Mouse (Mus musculus) hindbrain, embryonic 12.5 days (tissue): ENCODE measurements at regions not wholly inside any gene's neighbourhood (a gene's known extent, or its start where the extent isn't known, plus 50 kb on each side); places are given as distances from the start of the nearest gene placed in this dataset.
"Not testable (repeated sequence)": the region's sequence is repeated elsewhere in the genome, so short reads cannot be mapped to it uniquely, and the experiment has no call there.

Experiments used
- ATAC-seq: fragments of 200-750 bp; cut with Nextera tagmentation; 2 replicates; pipeline ENCODE4 v1.8.0; 2017; ENCODE audit warnings: moderate TSS enrichment; ENCODE audit not compliant: low FRiP score
- H3K27ac ChIP-seq: fragments of 300-500 bp; sonication (generic); 2 replicates; pipeline ENCODE4 v1.5.1; 2016; ENCODE audit warnings: mild to moderate bottlenecking
- H3K27me3 ChIP-seq: fragments of 300-500 bp; sonication (generic); 2 replicates; pipeline ENCODE4 v1.6.1; 2016; ENCODE audit warnings: mild to moderate bottlenecking
- H3K36me3 ChIP-seq: fragments of 300-500 bp; sonication (generic); 2 replicates; pipeline ENCODE4 v1.6.1; 2016; ENCODE audit warnings: mild to moderate bottlenecking
- H3K4me1 ChIP-seq: fragments of 300-500 bp; sonication (generic); 2 replicates; pipeline ENCODE4 v1.6.1; 2016
- H3K4me2 ChIP-seq: fragments of 300-500 bp; sonication (generic); replicated peaks from 2 replicates; pipeline ENCODE4 v1.6.1; 2016; ENCODE audit warnings: mild to moderate bottlenecking
- H3K4me3 ChIP-seq: fragments of 300-500 bp; sonication (generic); 2 replicates; pipeline ENCODE4 v1.5.1; 2016; ENCODE audit warnings: mild to moderate bottlenecking
- H3K9ac ChIP-seq: fragments of 300-500 bp; sonication (generic); 2 replicates; pipeline ENCODE4 v1.6.1; 2016; ENCODE audit warnings: mild to moderate bottlenecking, moderate library complexity
- H3K9me3 ChIP-seq: fragments of 300-500 bp; sonication (generic); replicated peaks from 2 replicates; pipeline ENCODE4 v1.6.1; 2016; ENCODE audit warnings: mild to moderate bottlenecking
- WGBS: fragments of 180-500 bp; shearing (Covaris S2); methylation state at CpG from one replicate; pipeline ENCODE4 v1.1.7; 2016; 5-methylcytosine and 5-hydroxymethylcytosine counted together

GRCm38 (mm10) chr12:95394991-95395530 is 297.0 kb upstream of the Flrt2 start:
- H3K27me3 ChIP-seq: no peaks in the 10 kb centered on the region
- 57% methylated on average over 2 of the region's 2 CpGs for WGBS
- H3K4me1 ChIP-seq: peaks cover 6% of the 10 kb centered on the region; the same call in 1 of the 2 replicates
- no peaks in the 10 kb centered on the region for H3K9me3 ChIP-seq
- no peak overlapping the region for H3K9ac ChIP-seq
- ATAC-seq: no peak
- no peak overlapping the region for H3K27ac ChIP-seq
- H3K4me3 ChIP-seq: no peak overlapping the region
- no peaks in the 10 kb centered on the region for H3K36me3 ChIP-seq
- no peak overlapping the region for H3K4me2 ChIP-seq

- Histone ChIP-seq H3K36me3 (no peaks in the 10 kb centered on the region), H3K27me3 (no peaks in the 10 kb centered on the region), H3K9ac (no peak overlapping the region), H3K27ac (no peak overlapping the region), H3K9me3 (no peaks in the 10 kb centered on the region), H3K4me2 (no peak overlapping the region), H3K4me1 (no peaks in the 10 kb centered on the region), H3K4me3 (no peak overlapping the region)
- no peak for ATAC-seq
- WGBS: 86% methylated on average over 3 of the region's 3 CpGs
Measured at GRCm38 (mm10) chr12:95420861-95421260, 271.2 kb upstream of the Flrt2 start.

GRCm38 (mm10) chr12:95424739-95425138 is 267.3 kb upstream of the Flrt2 start:
- H3K36me3 ChIP-seq: no peaks in the 10 kb centered on the region
- ATAC-seq: no peak
- no peak overlapping the region for H3K9ac ChIP-seq
- no peaks in the 10 kb centered on the region for H3K4me1 ChIP-seq
- H3K4me3 ChIP-seq: no peak overlapping the region
- no peak overlapping the region for H3K27ac ChIP-seq
- WGBS: 89% methylated on average over 2 of the region's 2 CpGs
- no peaks in the 10 kb centered on the region for H3K9me3 ChIP-seq
- H3K4me2 ChIP-seq: no peak overlapping the region
- no peaks in the 10 kb centered on the region for H3K27me3 ChIP-seq

DNA sequence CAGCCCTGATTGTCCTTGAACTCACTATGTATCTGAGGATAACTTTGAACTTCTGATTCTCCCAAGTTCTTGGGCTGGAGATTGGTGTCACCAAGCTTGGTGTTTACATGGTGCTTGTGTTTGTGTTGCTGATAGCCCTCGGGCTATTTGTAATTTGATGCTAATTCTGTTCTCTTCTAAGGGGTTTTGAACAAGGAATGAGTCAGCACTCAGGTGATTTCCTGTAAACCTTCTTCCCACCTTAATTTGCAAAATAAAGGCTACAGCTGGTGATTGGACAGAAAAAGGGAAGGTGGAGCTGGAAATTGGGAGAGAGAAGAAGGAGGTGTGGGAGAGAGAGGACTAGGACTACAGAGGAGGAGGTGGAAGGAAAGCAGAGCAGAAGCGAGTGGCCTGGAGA is 254.8 kb upstream of the Flrt2 start:
- Histone ChIP-seq H3K4me2 (no peak overlapping the region), H3K4me3 (no peak overlapping the region), H3K27me3 (no peaks in the 10 kb centered on the region), H3K9ac (no peak overlapping the region), H3K36me3 (no peaks in the 10 kb centered on the region), H3K9me3 (no peaks in the 10 kb centered on the region), H3K27ac (no peak overlapping the region), H3K4me1 (no peaks in the 10 kb centered on the region)
- ATAC-seq: no peak
- WGBS: 78% methylated on average over 2 of the region's 2 CpGs

GRCm38 (mm10) chr12:95457480-95457879 is 234.5 kb upstream of the Flrt2 start:
- H3K4me1 ChIP-seq: no peaks in the 10 kb centered on the region
- no peak for ATAC-seq
- no peaks in the 10 kb centered on the region for H3K9me3 ChIP-seq
- no peak overlapping the region for H3K27ac ChIP-seq
- no peaks in the 10 kb centered on the region for H3K36me3 ChIP-seq
- WGBS: 94% methylated on average over 4 of the region's 4 CpGs
- no peak overlapping the region for H3K9ac ChIP-seq
- no peak overlapping the region for H3K4me3 ChIP-seq
- H3K4me2 ChIP-seq: no peak overlapping the region
- H3K27me3 ChIP-seq: no peaks in the 10 kb centered on the region

- no peaks in the 10 kb centered on the region for H3K9me3 ChIP-seq
- ATAC-seq: no peak
- H3K9ac ChIP-seq: no peak overlapping the region
- H3K27ac ChIP-seq: no peak overlapping the region
- WGBS: 51% methylated on average over 12 of the region's 12 CpGs
- H3K4me1 ChIP-seq: peaks cover 4% of the 10 kb centered on the region; the same call in 1 of the 2 replicates
- no peak overlapping the region; the same call in 1 of the 2 replicates for H3K4me2 ChIP-seq
- H3K4me3 ChIP-seq: no peak overlapping the region
- H3K27me3 ChIP-seq: no peaks in the 10 kb centered on the region
- H3K36me3 ChIP-seq: no peaks in the 10 kb centered on the region
Measured at GRCm38 (mm10) chr12:95466502-95467490, 225.2 kb upstream of the Flrt2 start.

DNA sequence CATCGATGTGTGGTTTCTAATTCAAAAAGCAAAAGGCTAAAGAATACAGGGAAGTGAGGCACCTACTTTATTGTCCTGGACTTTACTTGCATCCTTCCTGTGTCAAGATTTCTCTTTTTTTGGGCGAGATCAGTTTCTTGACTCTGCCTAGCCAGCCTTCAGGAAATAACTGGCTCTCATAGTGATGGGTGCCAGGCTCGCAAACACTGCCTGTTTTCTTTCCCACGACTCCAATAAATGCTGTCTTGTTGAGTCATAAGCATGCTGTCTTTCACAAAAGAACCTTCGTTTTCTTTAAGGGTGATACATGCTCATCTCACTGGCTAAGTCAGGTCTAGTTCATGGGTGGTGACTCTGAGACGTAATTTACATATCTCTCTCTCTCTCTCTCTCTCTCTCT is 222.1 kb upstream of the Flrt2 start:
- Histone ChIP-seq H3K4me2 (no peak overlapping the region), H3K4me3 (no peak overlapping the region), H3K4me1 (peaks cover 4% of the 10 kb centered on the region; the same call in 1 of the 2 replicates), H3K27ac (no peak overlapping the region), H3K36me3 (no peaks in the 10 kb centered on the region), H3K9ac (no peak overlapping the region), H3K9me3 (no peaks in the 10 kb centered on the region), H3K27me3 (no peaks in the 10 kb centered on the region)
- WGBS: 78% methylated on average over 6 of the region's 6 CpGs
- ATAC-seq: no peak

- H3K27ac ChIP-seq: no peak overlapping the region
- H3K4me3 ChIP-seq: no peak overlapping the region
- no peaks in the 10 kb centered on the region for H3K9me3 ChIP-seq
- no peak overlapping the region for H3K4me2 ChIP-seq
- H3K4me1 ChIP-seq: no peaks in the 10 kb centered on the region
- no peak overlapping the region for H3K9ac ChIP-seq
- H3K36me3 ChIP-seq: no peaks in the 10 kb centered on the region
- no peaks in the 10 kb centered on the region for H3K27me3 ChIP-seq
- ATAC-seq: no peak
Measured at GRCm38 (mm10) chr12:95486502-95486901, 205.5 kb upstream of the Flrt2 start.

- 58% methylated on average over 3 of the region's 3 CpGs for WGBS
- H3K9me3 ChIP-seq: no peaks in the 10 kb centered on the region
- no peaks in the 10 kb centered on the region for H3K4me1 ChIP-seq
- ATAC-seq: no peak
- no peak overlapping the region for H3K27ac ChIP-seq
- no peaks in the 10 kb centered on the region for H3K27me3 ChIP-seq
- no peak overlapping the region for H3K4me2 ChIP-seq
- H3K4me3 ChIP-seq: no peak overlapping the region
- no peak overlapping the region for H3K9ac ChIP-seq
- H3K36me3 ChIP-seq: no peaks in the 10 kb centered on the region
Measured at GRCm38 (mm10) chr12:95488371-95488770, 203.7 kb upstream of the Flrt2 start.

GRCm38 (mm10) chr12:95489374-95489773 is 202.7 kb upstream of the Flrt2 start:
- no peak overlapping the region for H3K9ac ChIP-seq
- 92% methylated on average over 2 of the region's 2 CpGs for WGBS

DNA sequence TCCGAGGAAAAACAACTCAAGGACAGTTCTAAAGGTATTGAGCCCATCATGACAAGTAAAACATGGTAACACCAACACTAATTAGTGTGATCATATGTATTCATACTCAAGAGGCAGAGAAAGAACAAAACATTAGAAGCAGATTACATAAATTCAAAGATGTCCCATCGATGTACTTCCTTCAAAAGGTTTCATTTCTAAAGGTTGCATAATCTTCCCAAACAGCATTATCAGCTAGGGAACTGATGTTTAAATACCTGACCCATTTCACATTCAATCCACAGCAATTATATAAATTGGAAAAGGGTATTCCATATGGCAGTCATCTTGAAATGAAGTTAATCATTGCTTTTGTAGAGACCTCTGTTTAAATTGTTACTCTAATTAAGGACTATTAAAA is 202.2 kb upstream of the Flrt2 start:
- WGBS: 87% methylated on average over 2 of the region's 2 CpGs
- no peak for ATAC-seq
- no peaks in the 10 kb centered on the region for H3K4me1 ChIP-seq
- H3K27me3 ChIP-seq: no peaks in the 10 kb centered on the region
- H3K4me2 ChIP-seq: no peak overlapping the region
- no peaks in the 10 kb centered on the region for H3K9me3 ChIP-seq
- no peak overlapping the region for H3K4me3 ChIP-seq
- H3K27ac ChIP-seq: no peak overlapping the region
- no peaks in the 10 kb centered on the region for H3K36me3 ChIP-seq
- H3K9ac ChIP-seq: no peak overlapping the region

More at GRCm38 (mm10) chr12:95489374-95489773, 202.7 kb upstream of the Flrt2 start:
- H3K27ac ChIP-seq: no peak overlapping the region
- no peak overlapping the region for H3K4me3 ChIP-seq
- no peaks in the 10 kb centered on the region for H3K9me3 ChIP-seq
- no peaks in the 10 kb centered on the region for H3K36me3 ChIP-seq
- H3K4me1 ChIP-seq: no peaks in the 10 kb centered on the region
- no peak overlapping the region for H3K4me2 ChIP-seq
- no peaks in the 10 kb centered on the region for H3K27me3 ChIP-seq
- ATAC-seq: no peak

DNA sequence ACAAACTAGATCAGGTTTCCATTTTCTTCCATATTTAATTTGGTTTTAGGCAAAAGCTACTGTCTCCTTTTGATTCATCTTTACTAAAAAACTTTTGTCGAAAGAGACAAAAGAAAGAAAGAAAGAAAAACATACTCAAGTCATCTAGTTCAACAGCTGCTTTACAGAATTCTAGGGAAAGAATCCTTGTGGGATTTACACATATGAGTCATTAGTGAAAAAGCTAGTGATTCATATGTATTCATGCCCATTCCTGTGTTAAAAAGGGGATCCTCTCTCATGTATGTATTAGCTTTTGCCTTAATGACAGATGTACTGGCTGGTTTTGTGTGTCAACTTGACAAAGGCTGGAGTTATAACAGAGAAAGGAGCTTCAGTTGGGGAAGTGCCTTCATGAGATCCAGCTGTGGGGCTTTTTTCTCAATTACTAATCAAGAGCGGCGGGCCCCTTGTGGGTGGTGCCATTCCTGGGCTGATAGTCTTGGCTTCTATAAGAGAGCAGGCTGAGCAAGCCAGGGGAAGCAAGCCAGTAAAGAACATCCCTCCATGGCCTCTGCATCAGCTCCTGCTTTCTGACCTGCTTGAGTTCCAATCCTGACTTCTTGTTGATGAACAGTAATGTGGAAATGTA is 200.1 kb upstream of the Flrt2 start:
- H3K9me3 ChIP-seq, H3K9ac ChIP-seq, H3K4me2 ChIP-seq, H3K36me3 ChIP-seq, ATAC-seq, H3K4me3 ChIP-seq, H3K27ac ChIP-seq, H3K27me3 ChIP-seq, H3K4me1 ChIP-seq: not testable (repeated sequence)
- 50% methylated on average over 3 of the region's 3 CpGs for WGBS
